Mouse (Mus musculus) bone marrow macrophage, adult 2 months (primary cell): ENCODE results near the gene Gtf2h4.

Source experiments
- CTCF ChIP-seq: IDR thresholded peaks from 2 replicates; pipeline ENCODE4 v1.5.1; 2012; ENCODE audit warnings: low read depth, mild to moderate bottlenecking, low read length, moderate library complexity
- POLR2A ChIP-seq: IDR thresholded peaks from 2 replicates; pipeline ENCODE4 v1.6.1; 2012; ENCODE audit warnings: mild to moderate bottlenecking, low read depth, low read length, borderline replicate concordance

GRCm38 (mm10) chr17:35673416-35674035, at the start of gene Gtf2h4:
- TF ChIP-seq POLR2A, result no peak
- TF ChIP-seq CTCF, result no peak
